Mouse (Mus musculus) heart, embryonic 13.5 days (tissue): ENCODE results near the gene Gm19684. TPM values are rescaled to one million over a fixed set of nuclear protein-coding genes. Genes with fewer than 3 reads are reported as not detected.
"Not testable (repeated sequence)": the region's sequence is repeated elsewhere in the genome, so short reads cannot be mapped to it uniquely, and the experiment has no call there.

ENCODE experiments used
- ATAC-seq: fragments of 200-750 bp; cut with Nextera tagmentation; 2 replicates; pipeline ENCODE4 v1.8.0; 2017; ENCODE audit warnings: moderate TSS enrichment; ENCODE audit not compliant: insufficient number of reproducible peaks, low FRiP score, low TSS enrichment; ENCODE audit errors: extremely low read depth
- H3K27ac ChIP-seq: fragments of 300-500 bp; sonication (generic); replicated peaks from 2 replicates; pipeline ENCODE4 v1.5.1; 2015; ENCODE audit warnings: moderate library complexity, mild to moderate bottlenecking, inconsistent platforms
- H3K27me3 ChIP-seq: fragments of 300-500 bp; sonication (generic); replicated peaks from 2 replicates; pipeline ENCODE4 v1.6.1; 2015; ENCODE audit warnings: mild to moderate bottlenecking, inconsistent platforms
- H3K36me3 ChIP-seq: fragments of 300-500 bp; sonication (generic); 2 replicates; pipeline ENCODE4 v1.6.1; 2015; ENCODE audit warnings: mild to moderate bottlenecking, inconsistent platforms
- H3K4me1 ChIP-seq: fragments of 300-500 bp; sonication (generic); 2 replicates; pipeline ENCODE4 v1.6.1; 2015; ENCODE audit warnings: inconsistent platforms
- H3K4me2 ChIP-seq: fragments of 300-500 bp; sonication (generic); 2 replicates; pipeline ENCODE4 v1.6.1; 2015; ENCODE audit warnings: inconsistent platforms, mild to moderate bottlenecking, moderate library complexity
- H3K4me3 ChIP-seq: fragments of 300-500 bp; sonication (generic); 2 replicates; pipeline ENCODE4 v1.5.1; 2015; ENCODE audit warnings: moderate library complexity, mild to moderate bottlenecking, inconsistent platforms
- H3K9ac ChIP-seq: fragments of 300-500 bp; sonication (generic); 2 replicates; pipeline ENCODE4 v1.6.1; 2015; ENCODE audit warnings: inconsistent platforms, mild to moderate bottlenecking, moderate library complexity
- H3K9me3 ChIP-seq: fragments of 300-500 bp; sonication (generic); 2 replicates; pipeline ENCODE4 v1.6.1; 2016; ENCODE audit warnings: inconsistent platforms
- WGBS: fragments of 180-500 bp; shearing (Covaris S2); methylation state at CpG from one replicate; pipeline ENCODE4 v1.1.7; 2015; ENCODE audit warnings: mixed read lengths; 5-methylcytosine and 5-hydroxymethylcytosine counted together
- polyA plus RNA-seq: library from polyadenylated mRNA; unstranded; fragments of >200 nt; fragmentation: Nextera tagmentation; extraction: Ambion mirVana; gene quantifications from 2 replicates; pipeline ENCODE4 v1.2.1, GENCODE M21; 2015

Gm19684 gene
- polyA plus RNA-seq, 1 experiment from 2014 or later: not detected

- Histone ChIP-seq H3K9ac (no peak overlapping the region), H3K27me3 (peaks cover 92% of the 10 kb centered on the region), H3K27ac (no peak overlapping the region), H3K4me3 (peak overlapping the region; percentile 38), H3K4me2 (peak overlapping the region; percentile 59), H3K36me3 (no peaks in the 10 kb centered on the region), H3K4me1 (peaks cover 13% of the 10 kb centered on the region), H3K9me3 (no peaks in the 10 kb centered on the region)
- ATAC-seq: no peak
- WGBS: 2% methylated on average over 55 of the region's 56 CpGs
Measured at GRCm38 (mm10) chr17:36161129-36162051, 39.9 kb downstream of the Gm19684 start.

DNA sequence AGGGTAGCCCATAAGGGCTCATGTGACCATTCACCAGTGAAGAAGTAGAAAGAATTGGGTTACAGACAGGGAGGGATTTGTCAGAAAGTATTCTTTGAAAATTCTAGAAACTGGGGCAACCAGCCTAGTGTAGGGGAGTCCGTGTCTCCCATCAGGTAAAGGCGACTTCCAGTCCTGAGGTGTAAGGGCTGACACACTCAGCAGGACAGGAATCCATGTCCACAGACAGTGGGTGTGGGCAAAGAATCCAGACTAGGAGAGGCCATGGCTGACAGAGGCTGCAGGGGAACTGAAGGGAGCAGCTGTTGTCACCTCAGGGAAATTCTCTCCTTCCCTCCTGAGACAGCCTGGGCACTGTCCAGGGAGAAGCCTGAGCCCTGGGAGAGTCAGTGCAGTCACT, 45.4 kb downstream of the Gm19684 start:
- H3K9me3 ChIP-seq, H3K4me3 ChIP-seq, H3K9ac ChIP-seq, H3K36me3 ChIP-seq, H3K27ac ChIP-seq, H3K4me2 ChIP-seq, ATAC-seq: not testable (repeated sequence)
- Histone ChIP-seq H3K4me1 (peaks cover 11% of the 10 kb centered on the region), H3K27me3 (peaks cover 92% of the 10 kb centered on the region)
- WGBS: 20% methylated on average over 2 of the region's 2 CpGs

GRCm38 (mm10) chr17:36167306-36168038, 46.0 kb downstream of the Gm19684 start:
- peak overlapping the region; percentile 53 for H3K4me3 ChIP-seq
- H3K9ac ChIP-seq: peak overlapping the region; percentile 40; the same call in 1 of the 2 replicates
- no peaks in the 10 kb centered on the region for H3K9me3 ChIP-seq
- peaks cover 88% of the 10 kb centered on the region for H3K27me3 ChIP-seq
- ATAC-seq: no peak
- no peaks in the 10 kb centered on the region for H3K36me3 ChIP-seq
- H3K4me2 ChIP-seq: peak overlapping the region; percentile 70
- peaks cover 11% of the 10 kb centered on the region for H3K4me1 ChIP-seq
- 2% methylated on average over 51 of the region's 51 CpGs for WGBS
- H3K27ac ChIP-seq: no peak overlapping the region

GRCm38 (mm10) chr17:36168039-36168652, 46.7 kb downstream of the Gm19684 start, which contains the start of gene Gm8909:
Gm8909 (minus strand) TSS chr17:36168537.
- no peak within 1 kb of the TSS for H3K27ac ChIP-seq
- peak within 1 kb of the TSS; percentile 53 for H3K4me3 ChIP-seq
- peak within 1 kb of the TSS; percentile 70 for H3K4me2 ChIP-seq
- H3K4me1 ChIP-seq: peaks cover 11% of the 10 kb centered on the region
- peaks cover 85% of the 10 kb centered on the region for H3K27me3 ChIP-seq
- no peak for ATAC-seq
- H3K9ac ChIP-seq: peak within 1 kb of the TSS; percentile 40; the same call in 1 of the 2 replicates
- no peaks in the 10 kb centered on the region for H3K36me3 ChIP-seq
- H3K9me3 ChIP-seq: no peaks in the 10 kb centered on the region
- 3% methylated on average over 63 of the region's 63 CpGs for WGBS

GRCm38 (mm10) chr17:36169094-36169493, 47.6 kb downstream of the Gm19684 start:
- not testable (repeated sequence) for H3K4me3 ChIP-seq, H3K27ac ChIP-seq, H3K36me3 ChIP-seq, H3K9me3 ChIP-seq, H3K4me2 ChIP-seq, ATAC-seq, H3K9ac ChIP-seq
- Histone ChIP-seq H3K27me3 (peaks cover 81% of the 10 kb centered on the region), H3K4me1 (peaks cover 11% of the 10 kb centered on the region)
- 46% methylated on average over 1 of the region's 1 CpGs for WGBS

DNA sequence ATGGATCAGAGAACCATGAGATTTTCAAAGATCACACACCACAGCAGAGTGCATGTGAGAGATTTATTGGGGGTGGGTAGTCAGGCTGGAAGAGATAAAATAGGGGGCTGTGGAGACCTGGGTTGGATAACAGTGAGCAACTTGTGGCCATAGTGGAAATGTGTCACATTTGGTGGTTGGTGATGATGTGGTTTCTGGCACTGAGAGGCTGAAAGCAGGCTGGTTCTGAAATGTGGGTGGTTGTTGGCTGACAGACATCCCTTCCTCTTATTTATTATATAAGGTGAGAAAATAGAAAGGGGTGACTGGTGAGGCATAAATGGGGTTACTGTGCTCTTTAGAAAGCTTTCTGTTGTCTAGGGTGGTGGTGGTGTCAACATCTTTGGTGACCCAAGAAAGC, 48.3 kb downstream of the Gm19684 start:
- Histone ChIP-seq H3K4me1 (peaks cover 11% of the 10 kb centered on the region), H3K36me3 (no peaks in the 10 kb centered on the region), H3K4me3 (no peak overlapping the region), H3K9me3 (no peaks in the 10 kb centered on the region), H3K27me3 (peaks cover 77% of the 10 kb centered on the region), H3K27ac (no peak overlapping the region), H3K9ac (no peak overlapping the region), H3K4me2 (no peak overlapping the region)
- ATAC-seq: no peak

- Histone ChIP-seq H3K9ac (no peak overlapping the region), H3K4me1 (peaks cover 11% of the 10 kb centered on the region), H3K4me3 (no peak overlapping the region), H3K4me2 (no peak overlapping the region), H3K9me3 (no peaks in the 10 kb centered on the region), H3K36me3 (no peaks in the 10 kb centered on the region), H3K27me3 (peaks cover 71% of the 10 kb centered on the region), H3K27ac (no peak overlapping the region)
- no peak for ATAC-seq
- 30% methylated on average over 1 of the region's 1 CpGs for WGBS
Measured at GRCm38 (mm10) chr17:36170287-36170814, 48.9 kb downstream of the Gm19684 start.

- H3K4me3 ChIP-seq, ATAC-seq, H3K4me1 ChIP-seq, H3K9me3 ChIP-seq, H3K9ac ChIP-seq, H3K4me2 ChIP-seq, H3K27ac ChIP-seq, H3K36me3 ChIP-seq: not testable (repeated sequence)
- no CpG with 5 or more reads among the region's 2 CpGs for WGBS
- peaks cover 42% of the 10 kb centered on the region for H3K27me3 ChIP-seq
Measured at GRCm38 (mm10) chr17:36176132-36176531, 54.7 kb downstream of the Gm19684 start.

DNA sequence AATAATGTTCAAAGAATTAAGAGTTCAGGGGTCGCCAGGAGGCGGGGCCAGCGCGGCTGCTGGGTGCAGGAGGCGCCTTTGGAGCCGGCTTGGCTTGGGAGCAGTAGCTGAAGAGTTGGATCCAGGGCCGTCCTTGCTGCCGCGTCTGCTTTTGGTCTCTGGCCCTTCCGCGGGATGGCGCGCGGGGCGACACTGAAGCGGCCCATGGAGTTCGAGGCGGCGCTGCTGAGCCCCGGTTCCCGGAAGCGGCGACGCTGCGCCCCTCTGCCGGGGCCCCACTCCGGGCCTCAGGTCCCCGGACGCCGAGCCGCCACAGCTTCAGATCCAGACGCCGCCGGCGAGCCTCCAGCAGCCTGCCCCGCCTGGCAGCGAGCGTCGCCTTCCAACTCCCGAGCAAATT, 57.5 kb downstream of the Gm19684 start:
- not testable (repeated sequence) for H3K4me1 ChIP-seq, ATAC-seq, H3K36me3 ChIP-seq, H3K27ac ChIP-seq, H3K9me3 ChIP-seq
- Histone ChIP-seq H3K4me2 (peak overlapping the region; percentile 73), H3K4me3 (peak overlapping the region; percentile 50), H3K27me3 (peaks cover 52% of the 10 kb centered on the region), H3K9ac (peak overlapping the region; percentile 62)
- under 1% methylated on average over 40 of the region's 40 CpGs for whole genome bisulfite sequencing
